Mouse (Mus musculus): Measurements from ENCODE around the gene Cadm2.

GRCm38 (mm10) chr16:66622423-66622822, 998.3 kb downstream of the Cadm2 start:
- no peak for TF ChIP-seq CTCF (IDR thresholded peaks at IDR 0.05; ENCODE audit: control insufficient read depth, insufficient read depth, insufficient read length)
- no peak for TF ChIP-seq MAX (IDR thresholded peaks at IDR 0.05)

Data from C2C12 (cell line).